Mouse (Mus musculus): ENCODE data around the gene Ccnt2. TPM values are rescaled to one million over a fixed set of nuclear protein-coding genes. Genes with fewer than 3 reads are reported as not detected.
"Not testable (repeated sequence)": the region's sequence is repeated elsewhere in the genome, so short reads cannot be mapped to it uniquely, and the experiment has no call there.

The Ccnt2 gene
- polyA plus RNA-seq (2016; fragmentation: Nextera tagmentation; extraction: Ambion mirVana) = 65.4 and 70.9 TPM in 2 replicates

DNA sequence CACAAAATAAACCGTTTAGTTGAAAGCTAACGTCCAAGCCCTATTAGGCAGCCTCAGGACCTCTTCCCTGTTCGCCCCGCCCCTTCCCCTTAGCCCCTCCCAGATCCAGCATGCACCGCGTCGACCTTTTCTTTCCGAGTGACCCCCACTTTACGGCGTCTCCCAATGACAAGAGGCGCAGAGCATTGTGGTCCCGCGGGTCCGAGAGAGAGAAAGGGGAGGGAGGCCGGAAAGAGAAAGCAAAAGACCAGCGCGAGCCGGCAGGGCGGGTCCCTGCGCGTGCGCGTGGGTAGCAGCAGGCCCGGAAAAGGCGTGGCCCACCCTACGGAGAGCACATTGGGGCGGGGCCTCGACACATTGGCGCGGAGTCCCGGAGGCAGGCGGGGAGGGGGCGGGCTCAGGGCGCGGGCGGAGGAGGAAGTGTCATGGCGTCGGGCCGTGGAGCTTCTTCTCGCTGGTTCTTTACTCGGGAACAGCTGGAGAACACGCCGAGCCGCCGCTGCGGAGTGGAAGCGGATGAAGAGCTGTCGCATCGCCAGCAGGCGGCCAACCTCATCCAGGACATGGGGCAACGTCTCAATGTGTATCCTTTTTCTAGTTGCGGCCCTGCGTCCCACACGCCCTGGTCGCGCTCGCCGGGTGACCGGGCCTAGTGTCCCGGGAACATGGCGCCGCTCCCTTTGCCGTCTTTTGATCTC lies at the start of gene Ccnt2:
TSS of gene Ccnt2 (plus strand) at position 362 of the 698 bp plus-strand sequence.
- peak within 1 kb of the TSS; percentile 96 for H3K27ac ChIP-seq (ENCODE audit: poor library complexity, severe bottlenecking)

DNA sequence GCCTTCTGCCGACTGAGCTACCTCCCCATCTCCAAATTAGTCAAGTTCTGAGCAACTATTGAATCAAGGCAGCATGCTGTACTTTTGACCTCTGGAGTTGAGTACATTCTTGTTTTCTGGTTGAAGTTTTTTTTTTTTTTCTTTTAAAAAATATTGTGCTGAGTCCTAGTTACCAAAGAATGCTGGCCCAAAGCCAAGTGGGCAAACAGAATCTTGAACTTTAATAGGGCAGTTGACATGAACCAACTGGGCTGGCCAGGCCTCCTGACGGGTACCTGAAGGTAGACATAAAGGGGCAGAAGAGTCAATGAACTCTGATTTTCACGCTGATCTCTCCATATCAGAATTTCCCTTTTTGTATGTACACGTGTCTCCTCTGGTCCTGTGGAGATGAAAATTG lies 44.9 kb upstream of the Ccnt2 start, which contains the start of gene Acmsd:
TSS of gene Acmsd (plus strand) at position 318 of the 400 bp plus-strand sequence.
- H3K4me2 ChIP-seq = no peak within 1 kb of the TSS
- no peaks in the 10 kb centered on the region for H3K36me3 ChIP-seq
- H3K4me3 ChIP-seq = no peak within 1 kb of the TSS
- peaks cover 7% of the 10 kb centered on the region; the same call in 1 of the 2 replicates for H3K4me1 ChIP-seq (replicated peaks)
- no peaks in the 10 kb centered on the region for H3K27me3 ChIP-seq (replicated peaks)
- WGBS = 88% methylated on average over 4 of the region's 4 CpGs
- H3K9me3 ChIP-seq (replicated peaks) = 0 out of 2 replicates have a peak, but pooled peaks cover 3% of the 10 kb centered on the region
- H3K27ac ChIP-seq (ENCODE audit: poor library complexity, severe bottlenecking) = 0 out of 2 replicates have a peak within 1 kb of the TSS, but pooled peaks have one; percentile 11
- ATAC-seq (ENCODE audit: insufficient number of reproducible peaks, low FRiP score) = no peak
- no peak within 1 kb of the TSS for H3K9ac ChIP-seq

More for the DNA sequence above, at the start of gene Ccnt2:
- Histone ChIP-seq H3K4me2 (peak within 1 kb of the TSS; percentile 83), H3K9me3 (replicated peaks) (no peaks in the 10 kb centered on the region), H3K36me3 (peaks cover 16% of the 10 kb centered on the region), H3K4me3 (peak within 1 kb of the TSS; percentile 83), H3K4me1 (replicated peaks) (peaks cover 32% of the 10 kb centered on the region), H3K9ac (peak within 1 kb of the TSS; percentile 93), H3K27me3 (replicated peaks) (no peaks in the 10 kb centered on the region)
- WGBS = under 1% methylated on average over 63 of the region's 63 CpGs
- ATAC-seq (ENCODE audit: insufficient number of reproducible peaks, low FRiP score) = peak; percentile 99

DNA sequence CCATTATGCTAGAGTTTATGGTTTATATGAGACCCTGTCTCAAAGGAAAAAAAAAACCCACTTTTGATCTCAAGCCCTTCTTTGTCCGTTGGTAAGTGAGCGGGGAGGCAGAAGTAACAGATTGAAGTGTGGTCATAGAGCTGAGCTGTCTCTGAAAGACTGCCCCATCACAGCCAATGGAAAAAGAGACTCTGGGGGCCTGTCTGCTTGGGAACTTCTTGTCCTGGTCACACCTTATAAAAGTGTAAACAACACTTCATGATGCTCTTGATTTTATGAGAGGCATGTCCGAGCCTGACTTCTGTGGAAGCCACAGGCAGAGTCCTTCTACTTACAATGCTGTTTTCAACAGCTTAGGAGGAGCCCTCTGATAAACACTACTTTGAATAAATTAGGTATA lies 42.9 kb upstream of the Ccnt2 start:
- Histone ChIP-seq H3K9ac (no peak overlapping the region), H3K4me2 (no peak overlapping the region), H3K4me1 (replicated peaks) (peaks cover 7% of the 10 kb centered on the region; the same call in 1 of the 2 replicates), H3K4me3 (no peak overlapping the region), H3K9me3 (replicated peaks) (0 out of 2 replicates have a peak, but pooled peaks cover 3% of the 10 kb centered on the region), H3K27ac (ENCODE audit: poor library complexity, severe bottlenecking) (no peak overlapping the region), H3K36me3 (no peaks in the 10 kb centered on the region), H3K27me3 (replicated peaks) (no peaks in the 10 kb centered on the region; the same call in 1 of the 2 replicates)
- 63% methylated on average over 3 of the region's 3 CpGs for WGBS
- ATAC-seq (ENCODE audit: insufficient number of reproducible peaks, low FRiP score) = no peak

DNA sequence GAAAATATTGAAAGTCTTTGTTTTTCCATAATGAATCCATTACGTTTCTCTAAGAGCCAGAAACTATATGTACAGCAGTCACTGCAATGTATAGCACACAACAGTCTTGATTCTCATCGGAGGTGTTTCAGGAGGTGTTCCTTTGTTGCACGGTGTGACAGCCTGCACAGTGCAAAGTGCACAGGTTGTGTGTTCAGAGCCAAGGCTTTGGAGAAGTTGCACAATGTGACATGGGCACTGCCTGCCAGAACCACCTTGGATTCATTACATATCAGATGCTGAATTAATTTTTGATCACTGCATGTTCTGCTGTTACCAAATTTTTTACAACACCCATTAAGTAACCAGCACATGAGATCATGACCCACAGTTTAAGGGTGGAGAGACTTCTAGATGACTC lies 41.5 kb upstream of the Ccnt2 start:
- Histone ChIP-seq H3K4me1 (replicated peaks) (peaks cover 7% of the 10 kb centered on the region; the same call in 1 of the 2 replicates), H3K9me3 (replicated peaks) (0 out of 2 replicates have a peak, but pooled peaks cover 3% of the 10 kb centered on the region), H3K4me3 (no peak overlapping the region), H3K4me2 (no peak overlapping the region), H3K36me3 (no peaks in the 10 kb centered on the region), H3K27me3 (replicated peaks) (no peaks in the 10 kb centered on the region; the same call in 1 of the 2 replicates), H3K27ac (ENCODE audit: poor library complexity, severe bottlenecking) (no peak overlapping the region), H3K9ac (no peak overlapping the region)
- ATAC-seq (ENCODE audit: insufficient number of reproducible peaks, low FRiP score) = no peak
- 83% methylated on average over 3 of the region's 3 CpGs for WGBS

DNA sequence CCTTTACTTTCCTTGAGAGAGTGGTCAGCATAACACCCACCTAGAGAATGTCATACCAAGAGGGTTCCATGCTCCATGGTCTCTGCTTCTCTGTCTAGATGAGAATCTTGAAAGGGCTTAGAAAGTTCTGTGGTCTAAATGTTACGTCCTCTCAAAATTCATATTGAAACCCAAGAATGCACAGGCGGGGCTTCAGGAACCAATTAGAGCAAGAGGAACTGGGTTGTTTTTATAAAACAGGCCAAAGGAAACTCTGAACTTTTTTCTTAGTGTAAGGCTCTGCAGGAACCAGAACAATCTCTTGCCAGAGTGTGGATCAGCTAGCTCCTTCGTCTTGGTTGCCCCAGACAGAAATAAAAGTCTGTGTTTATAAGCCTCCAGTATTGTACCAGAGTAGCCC lies 41.1 kb upstream of the Ccnt2 start:
- Histone ChIP-seq H3K36me3 (no peaks in the 10 kb centered on the region), H3K27me3 (replicated peaks) (no peaks in the 10 kb centered on the region; the same call in 1 of the 2 replicates), H3K4me1 (replicated peaks) (peaks cover 7% of the 10 kb centered on the region; the same call in 1 of the 2 replicates), H3K4me3 (no peak overlapping the region), H3K9me3 (replicated peaks) (0 out of 2 replicates have a peak, but pooled peaks cover 3% of the 10 kb centered on the region), H3K27ac (ENCODE audit: poor library complexity, severe bottlenecking) (no peak overlapping the region), H3K4me2 (no peak overlapping the region), H3K9ac (no peak overlapping the region)
- no peak for ATAC-seq (ENCODE audit: insufficient number of reproducible peaks, low FRiP score)
- 72% methylated on average over 3 of the region's 3 CpGs for WGBS

DNA sequence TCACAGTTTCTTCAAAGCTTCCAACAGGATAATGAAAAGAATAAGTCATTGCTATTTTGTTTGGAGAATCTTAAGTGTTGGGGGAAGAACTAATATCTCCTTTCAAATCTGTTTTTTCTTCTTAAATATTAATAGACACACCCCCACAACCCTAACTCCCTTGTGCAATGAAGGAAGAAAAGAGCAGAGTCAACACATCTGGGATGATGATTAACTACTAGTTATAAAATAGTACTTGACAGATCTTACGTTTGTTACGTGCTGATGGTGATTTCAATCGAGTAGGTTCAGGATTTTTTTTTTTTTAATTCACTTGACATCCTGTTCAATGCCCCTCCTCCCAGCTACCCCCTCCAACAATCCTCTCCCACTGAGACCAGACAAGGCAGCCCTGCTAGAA lies 38.6 kb upstream of the Ccnt2 start:
- Histone ChIP-seq H3K4me2 (no peak overlapping the region), H3K9me3 (replicated peaks) (no peaks in the 10 kb centered on the region), H3K36me3 (no peaks in the 10 kb centered on the region), H3K4me1 (replicated peaks) (0 out of 2 replicates have a peak, but pooled peaks cover 4% of the 10 kb centered on the region), H3K4me3 (no peak overlapping the region), H3K27me3 (replicated peaks) (no peaks in the 10 kb centered on the region; the same call in 1 of the 2 replicates), H3K9ac (no peak overlapping the region), H3K27ac (ENCODE audit: poor library complexity, severe bottlenecking) (no peak overlapping the region)
- WGBS = 81% methylated on average over 3 of the region's 3 CpGs
- ATAC-seq (ENCODE audit: insufficient number of reproducible peaks, low FRiP score) = no peak

DNA sequence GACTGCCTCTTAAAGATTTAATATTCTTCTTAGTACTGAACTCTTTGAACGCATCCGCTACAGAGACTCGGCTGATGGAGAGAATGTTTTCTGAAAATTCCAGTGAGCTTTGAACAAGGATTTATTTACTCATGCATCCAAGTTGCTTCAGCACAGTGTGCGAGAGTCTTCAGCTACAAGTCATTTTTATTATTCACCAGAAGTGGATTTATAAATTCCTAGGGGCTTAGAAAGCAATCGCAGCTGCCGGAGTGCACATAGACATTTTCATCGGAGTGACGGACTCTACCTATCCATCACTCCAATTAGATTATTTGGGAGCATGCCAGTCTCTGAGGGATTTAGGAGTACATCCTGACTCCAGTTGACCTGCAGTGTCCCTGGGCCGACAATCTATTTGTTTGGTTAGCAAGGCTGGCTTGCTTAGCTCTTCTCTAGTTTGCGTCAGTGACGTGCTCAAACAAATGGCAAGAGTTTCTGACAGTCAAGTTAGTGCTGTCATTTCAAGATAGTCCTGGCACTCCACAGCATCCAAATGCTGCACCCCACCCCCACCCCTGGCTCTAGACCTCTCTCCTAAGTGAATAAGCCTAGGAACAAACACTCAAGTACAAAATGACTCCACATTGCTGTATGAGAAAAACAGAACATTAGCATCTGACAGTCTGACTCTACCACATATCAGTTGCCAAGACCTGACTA lies 23.4 kb upstream of the Ccnt2 start:
- no peak overlapping the region for H3K27ac ChIP-seq (ENCODE audit: poor library complexity, severe bottlenecking)
- no peaks in the 10 kb centered on the region for H3K27me3 ChIP-seq (replicated peaks)
- no peaks in the 10 kb centered on the region for H3K4me1 ChIP-seq (replicated peaks)
- ATAC-seq (ENCODE audit: insufficient number of reproducible peaks, low FRiP score) = no peak
- no peak overlapping the region for H3K4me3 ChIP-seq
- no peaks in the 10 kb centered on the region for H3K36me3 ChIP-seq
- no peak overlapping the region for H3K4me2 ChIP-seq
- no peak overlapping the region for H3K9ac ChIP-seq
- H3K9me3 ChIP-seq (replicated peaks) = no peaks in the 10 kb centered on the region
- 75% methylated on average over 11 of the region's 11 CpGs for WGBS

DNA sequence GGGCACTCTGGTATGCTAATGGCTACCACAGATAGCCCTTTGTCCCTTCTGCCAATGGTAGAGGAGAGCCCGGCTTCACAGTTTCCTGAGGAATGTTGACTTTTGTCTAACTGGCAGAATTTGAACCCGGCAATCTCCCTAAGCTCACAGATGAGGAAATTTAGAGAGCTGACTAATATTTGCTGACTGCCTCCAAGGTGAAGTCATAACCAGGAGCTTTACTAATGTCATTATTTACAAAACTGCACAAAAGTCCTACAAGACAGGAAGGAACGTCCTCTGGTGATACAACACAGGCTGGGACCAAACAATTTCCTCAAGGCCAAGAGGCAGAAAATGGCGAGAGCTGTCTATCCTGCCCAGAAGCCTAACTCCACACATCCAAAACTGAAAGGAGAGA lies 18.2 kb upstream of the Ccnt2 start:
- H3K4me1 ChIP-seq (replicated peaks) = peaks cover 10% of the 10 kb centered on the region
- no peak overlapping the region for H3K27ac ChIP-seq (ENCODE audit: poor library complexity, severe bottlenecking)
- ATAC-seq (ENCODE audit: insufficient number of reproducible peaks, low FRiP score) = no peak; the same call in 1 of the 2 replicates
- no peaks in the 10 kb centered on the region for H3K9me3 ChIP-seq (replicated peaks)
- WGBS = 57% methylated on average over 4 of the region's 4 CpGs
- no peak overlapping the region for H3K4me3 ChIP-seq
- H3K4me2 ChIP-seq = no peak overlapping the region
- H3K9ac ChIP-seq = no peak overlapping the region
- no peaks in the 10 kb centered on the region for H3K36me3 ChIP-seq
- no peaks in the 10 kb centered on the region for H3K27me3 ChIP-seq (replicated peaks)

DNA sequence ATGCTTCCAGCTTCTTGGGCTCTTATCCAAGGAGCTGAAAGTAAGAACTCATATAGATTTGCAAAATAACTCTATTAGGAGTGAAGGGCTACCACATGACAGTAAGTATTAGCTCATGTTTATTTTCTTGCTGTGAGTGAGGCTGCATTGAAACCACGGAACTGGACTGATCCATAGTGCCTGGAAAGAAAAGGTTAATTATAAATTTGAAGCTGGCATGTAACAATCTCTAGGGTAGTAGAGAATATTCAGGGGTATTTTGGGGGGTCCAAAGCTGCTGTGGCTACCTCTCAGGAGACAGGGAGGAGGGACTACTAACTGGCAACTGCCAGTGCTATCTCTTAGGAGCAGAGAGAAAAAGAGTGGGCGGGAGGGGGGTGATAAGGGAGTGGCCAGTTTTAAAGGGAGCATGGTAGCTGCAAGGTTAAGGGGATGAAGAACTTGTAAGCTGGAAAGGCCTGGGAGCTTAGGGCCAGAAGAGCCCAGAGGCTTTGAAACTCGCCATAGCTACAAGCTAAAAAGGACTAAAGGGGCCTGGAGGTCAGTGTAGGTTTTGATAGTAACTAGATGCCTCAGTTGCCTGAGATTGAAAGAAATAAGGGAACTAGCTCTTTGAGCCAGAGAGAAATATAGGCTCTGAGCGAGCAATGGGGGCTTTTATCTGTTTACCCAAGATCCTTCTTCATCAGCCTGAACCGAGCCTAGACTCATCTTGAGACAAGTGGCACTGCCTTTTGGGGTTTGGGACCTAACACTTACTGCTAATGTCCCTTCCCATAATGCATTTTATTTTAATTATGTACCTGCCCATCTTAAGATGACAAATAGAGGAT lies 17.4 kb upstream of the Ccnt2 start:
- Histone ChIP-seq H3K4me1 (replicated peaks) (peaks cover 10% of the 10 kb centered on the region), H3K27ac (ENCODE audit: poor library complexity, severe bottlenecking) (peak overlapping the region; percentile 37; the same call in 1 of the 2 replicates), H3K9me3 (replicated peaks) (no peaks in the 10 kb centered on the region), H3K27me3 (replicated peaks) (no peaks in the 10 kb centered on the region), H3K4me3 (no peak overlapping the region), H3K4me2 (no peak overlapping the region), H3K36me3 (no peaks in the 10 kb centered on the region), H3K9ac (no peak overlapping the region)
- ATAC-seq (ENCODE audit: insufficient number of reproducible peaks, low FRiP score) = peak; percentile 95
- 41% methylated on average over 5 of the region's 5 CpGs for WGBS

DNA sequence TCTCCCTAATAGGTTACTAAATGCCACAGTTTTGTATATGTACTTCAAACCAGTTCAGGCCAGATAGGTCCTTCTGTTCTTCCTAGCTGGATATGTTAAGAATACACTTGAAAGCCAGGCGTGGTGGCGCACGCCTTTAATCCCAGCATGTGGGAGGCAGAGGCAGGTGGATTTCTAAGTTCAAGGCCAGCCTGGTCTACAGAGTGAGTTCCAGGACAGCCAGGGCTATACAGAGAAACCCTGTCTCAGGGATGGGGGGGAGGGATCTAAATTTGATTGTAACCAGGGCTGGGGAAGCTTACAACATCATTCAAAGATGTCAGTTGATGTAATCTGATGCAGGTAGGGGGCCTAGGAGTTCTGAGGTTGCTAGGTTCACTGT lies 16.8 kb upstream of the Ccnt2 start:
- H3K9ac ChIP-seq; H3K27me3 ChIP-seq (replicated peaks); H3K4me3 ChIP-seq; ATAC-seq (ENCODE audit: insufficient number of reproducible peaks, low FRiP score); H3K36me3 ChIP-seq; H3K4me2 ChIP-seq; H3K27ac ChIP-seq (ENCODE audit: poor library complexity, severe bottlenecking); H3K9me3 ChIP-seq (replicated peaks): not testable (repeated sequence)
- H3K4me1 ChIP-seq (replicated peaks) = peaks cover 10% of the 10 kb centered on the region
- 84% methylated on average over 3 of the region's 3 CpGs for WGBS

Measured in heart, embryonic 12.5 days (tissue).